Mouse (Mus musculus): ENCODE data around the gene Slc35f6. TPM values are rescaled to one million over a fixed set of nuclear protein-coding genes. Genes with fewer than 3 reads are reported as not detected.

The Slc35f6 gene
- polyA plus RNA-seq (2015; fragmentation: Nextera tagmentation; extraction: Ambion mirVana), result 29.5 and 32.0 TPM in 2 replicates

- peak within 1 kb of the TSS; percentile 83 for H3K9ac ChIP-seq (replicated peaks)
- peak; percentile 96 for ATAC-seq
- H3K4me2 ChIP-seq (replicated peaks), result peak within 1 kb of the TSS; percentile 94
- 0 out of 2 replicates have a peak, but pooled peaks cover 5% of the 10 kb centered on the region for H3K36me3 ChIP-seq
- H3K9me3 ChIP-seq, result no peaks in the 10 kb centered on the region
- H3K27me3 ChIP-seq, result no peaks in the 10 kb centered on the region; the same call in 1 of the 2 replicates
- H3K27ac ChIP-seq, result peak within 1 kb of the TSS; percentile 73
- H3K4me3 ChIP-seq (replicated peaks), result peak within 1 kb of the TSS; percentile 92
- WGBS, result under 1% methylated on average over 38 of the region's 38 CpGs
- peaks cover 20% of the 10 kb centered on the region for H3K4me1 ChIP-seq (replicated peaks)
These were observed at the start of gene Slc35f6 for GRCm38 (mm10) chr5:30647815-30648560. Gene Slc35f6 (plus strand): TSS chr5:30647933.

GRCm38 (mm10) chr5:30601397-30601796 is 46.3 kb upstream of the Slc35f6 start:
- no peak for ATAC-seq
- Histone ChIP-seq H3K4me3 (replicated peaks) (no peak overlapping the region), H3K9ac (replicated peaks) (no peak overlapping the region), H3K9me3 (no peaks in the 10 kb centered on the region), H3K36me3 (no peaks in the 10 kb centered on the region), H3K4me2 (replicated peaks) (no peak overlapping the region), H3K4me1 (replicated peaks) (0 out of 2 replicates have a peak, but pooled peaks cover 11% of the 10 kb centered on the region), H3K27ac (no peak overlapping the region), H3K27me3 (0 out of 2 replicates have a peak, but pooled peaks cover 3% of the 10 kb centered on the region)
- 48% methylated on average over 4 of the region's 4 CpGs for WGBS

- 0 out of 2 replicates have a peak, but pooled peaks cover 3% of the 10 kb centered on the region for H3K27me3 ChIP-seq
- H3K4me1 ChIP-seq (replicated peaks), result 0 out of 2 replicates have a peak, but pooled peaks cover 13% of the 10 kb centered on the region
- no peak overlapping the region for H3K27ac ChIP-seq
- 55% methylated on average over 3 of the region's 3 CpGs for WGBS
- H3K4me3 ChIP-seq (replicated peaks), result no peak overlapping the region
- H3K4me2 ChIP-seq (replicated peaks), result no peak overlapping the region
- no peak for ATAC-seq
- no peaks in the 10 kb centered on the region for H3K9me3 ChIP-seq
- H3K9ac ChIP-seq (replicated peaks), result no peak overlapping the region
- no peaks in the 10 kb centered on the region for H3K36me3 ChIP-seq
These were observed 44.5 kb upstream of the Slc35f6 start for GRCm38 (mm10) chr5:30603255-30603654.

GRCm38 (mm10) chr5:30603926-30604325 is 43.8 kb upstream of the Slc35f6 start:
- Histone ChIP-seq H3K27ac (no peak overlapping the region), H3K4me3 (replicated peaks) (no peak overlapping the region), H3K36me3 (no peaks in the 10 kb centered on the region), H3K4me2 (replicated peaks) (no peak overlapping the region), H3K27me3 (0 out of 2 replicates have a peak, but pooled peaks cover 3% of the 10 kb centered on the region), H3K9ac (replicated peaks) (no peak overlapping the region), H3K9me3 (no peaks in the 10 kb centered on the region), H3K4me1 (replicated peaks) (0 out of 2 replicates have a peak, but pooled peaks cover 13% of the 10 kb centered on the region)
- WGBS, result 85% methylated on average over 4 of the region's 4 CpGs
- no peak for ATAC-seq

- 80% methylated on average over 8 of the region's 8 CpGs for WGBS
- no peak overlapping the region for H3K4me3 ChIP-seq (replicated peaks)
- H3K27me3 ChIP-seq, result 0 out of 2 replicates have a peak, but pooled peaks cover 3% of the 10 kb centered on the region
These were observed 43.0 kb upstream of the Slc35f6 start for GRCm38 (mm10) chr5:30604769-30605188.

GRCm38 (mm10) chr5:30605649-30606048 is 42.1 kb upstream of the Slc35f6 start:
- Histone ChIP-seq H3K4me2 (replicated peaks) (no peak overlapping the region), H3K4me1 (replicated peaks) (0 out of 2 replicates have a peak, but pooled peaks cover 13% of the 10 kb centered on the region), H3K27me3 (0 out of 2 replicates have a peak, but pooled peaks cover 3% of the 10 kb centered on the region), H3K36me3 (no peaks in the 10 kb centered on the region), H3K9me3 (no peaks in the 10 kb centered on the region), H3K27ac (no peak overlapping the region), H3K4me3 (replicated peaks) (no peak overlapping the region), H3K9ac (replicated peaks) (no peak overlapping the region)
- ATAC-seq, result no peak
- 86% methylated on average over 6 of the region's 6 CpGs for WGBS

More at GRCm38 (mm10) chr5:30604769-30605188, 43.0 kb upstream of the Slc35f6 start:
- Histone ChIP-seq H3K27ac (no peak overlapping the region), H3K4me1 (replicated peaks) (0 out of 2 replicates have a peak, but pooled peaks cover 13% of the 10 kb centered on the region), H3K9me3 (no peaks in the 10 kb centered on the region), H3K9ac (replicated peaks) (no peak overlapping the region), H3K4me2 (replicated peaks) (no peak overlapping the region), H3K36me3 (no peaks in the 10 kb centered on the region)
- ATAC-seq, result no peak

GRCm38 (mm10) chr5:30606424-30607073 is 41.2 kb upstream of the Slc35f6 start:
- Histone ChIP-seq H3K27ac (no peak overlapping the region), H3K4me2 (replicated peaks) (no peak overlapping the region), H3K9me3 (no peaks in the 10 kb centered on the region), H3K36me3 (no peaks in the 10 kb centered on the region), H3K27me3 (0 out of 2 replicates have a peak, but pooled peaks cover 1% of the 10 kb centered on the region), H3K9ac (replicated peaks) (no peak overlapping the region), H3K4me1 (replicated peaks) (0 out of 2 replicates have a peak, but pooled peaks cover 14% of the 10 kb centered on the region), H3K4me3 (replicated peaks) (no peak overlapping the region)
- no peak for ATAC-seq
- 72% methylated on average over 16 of the region's 16 CpGs for WGBS

- H3K4me3 ChIP-seq (replicated peaks), result no peak overlapping the region
- WGBS, result 86% methylated on average over 7 of the region's 7 CpGs
- H3K9me3 ChIP-seq, result no peaks in the 10 kb centered on the region
- H3K27me3 ChIP-seq, result no peaks in the 10 kb centered on the region
- ATAC-seq, result no peak
- no peak overlapping the region for H3K9ac ChIP-seq (replicated peaks)
- no peaks in the 10 kb centered on the region for H3K36me3 ChIP-seq
- no peak overlapping the region for H3K4me2 ChIP-seq (replicated peaks)
- no peak overlapping the region for H3K27ac ChIP-seq
- H3K4me1 ChIP-seq (replicated peaks), result 0 out of 2 replicates have a peak, but pooled peaks cover 6% of the 10 kb centered on the region
These were observed 38.6 kb upstream of the Slc35f6 start for GRCm38 (mm10) chr5:30609094-30609493.

- H3K9ac ChIP-seq (replicated peaks), result no peak overlapping the region
- no peak overlapping the region for H3K4me3 ChIP-seq (replicated peaks)
- ATAC-seq, result no peak
- H3K4me1 ChIP-seq (replicated peaks), result 0 out of 2 replicates have a peak, but pooled peaks cover 6% of the 10 kb centered on the region
- H3K4me2 ChIP-seq (replicated peaks), result no peak overlapping the region
- WGBS, result 71% methylated on average over 8 of the region's 8 CpGs
- no peaks in the 10 kb centered on the region for H3K36me3 ChIP-seq
- no peaks in the 10 kb centered on the region for H3K27me3 ChIP-seq
- no peak overlapping the region for H3K27ac ChIP-seq
- no peaks in the 10 kb centered on the region for H3K9me3 ChIP-seq
These were observed 37.7 kb upstream of the Slc35f6 start for GRCm38 (mm10) chr5:30609918-30610645.

GRCm38 (mm10) chr5:30611091-30611490 is 36.6 kb upstream of the Slc35f6 start:
- H3K27me3 ChIP-seq, result no peaks in the 10 kb centered on the region
- H3K36me3 ChIP-seq, result no peaks in the 10 kb centered on the region
- no peak for ATAC-seq
- no peak overlapping the region for H3K9ac ChIP-seq (replicated peaks)
- 0 out of 2 replicates have a peak, but pooled peaks cover 6% of the 10 kb centered on the region for H3K4me1 ChIP-seq (replicated peaks)
- H3K4me3 ChIP-seq (replicated peaks), result no peak overlapping the region
- WGBS, result 74% methylated on average over 1 of the region's 1 CpGs
- H3K27ac ChIP-seq, result no peak overlapping the region
- no peak overlapping the region for H3K4me2 ChIP-seq (replicated peaks)
- no peaks in the 10 kb centered on the region for H3K9me3 ChIP-seq

- Histone ChIP-seq H3K36me3 (no peaks in the 10 kb centered on the region), H3K4me3 (replicated peaks) (no peak overlapping the region), H3K9ac (replicated peaks) (no peak overlapping the region), H3K4me1 (replicated peaks) (peaks cover 6% of the 10 kb centered on the region; the same call in 1 of the 2 replicates), H3K4me2 (replicated peaks) (no peak overlapping the region), H3K27ac (no peak overlapping the region), H3K9me3 (no peaks in the 10 kb centered on the region), H3K27me3 (no peaks in the 10 kb centered on the region)
- ATAC-seq, result no peak
- 24% methylated on average over 3 of the region's 3 CpGs for WGBS
These were observed 36.0 kb upstream of the Slc35f6 start for GRCm38 (mm10) chr5:30611689-30612088.

Data from midbrain, embryonic 13.5 days (tissue).